Mouse (Mus musculus) cerebellum, adult 9-11 months (tissue): ENCODE results near the gene Nsf.
"Not testable (repeated sequence)": the region's sequence is repeated elsewhere in the genome, so short reads cannot be mapped to it uniquely, and the experiment has no call there.

Experiments used
- DNase-seq: peaks from one replicate; pipeline ENCODE4 v3.0.0; 2022

Gene Nsf

GRCm38 (mm10) chr11:103890337-103891186 lies 63.3 kb downstream of the Nsf start:
- no peak for DNase-seq

GRCm38 (mm10) chr11:103887724-103888410 lies 66.0 kb downstream of the Nsf start:
- DNase-seq: no peak

GRCm38 (mm10) chr11:103884749-103885383 lies 69.0 kb downstream of the Nsf start:
- no peak for DNase-seq

- no peak for DNase-seq
Observed at GRCm38 (mm10) chr11:103883793-103884192, 70.1 kb downstream of the Nsf start.

- DNase-seq: not testable (repeated sequence)
Observed at GRCm38 (mm10) chr11:103879476-103879875, 74.4 kb downstream of the Nsf start.

- DNase-seq: no peak
Observed at GRCm38 (mm10) chr11:103878441-103878840, 75.4 kb downstream of the Nsf start.

- no peak for DNase-seq
Observed at GRCm38 (mm10) chr11:103870352-103870751, 83.5 kb downstream of the Nsf start.

- DNase-seq: no peak
Observed at GRCm38 (mm10) chr11:103867702-103868101, 86.2 kb downstream of the Nsf start.

GRCm38 (mm10) chr11:103865346-103865745 lies 88.5 kb downstream of the Nsf start:
- no peak for DNase-seq

GRCm38 (mm10) chr11:103864486-103864885 lies 89.4 kb downstream of the Nsf start:
- no peak for DNase-seq

- no peak for DNase-seq
Observed at GRCm38 (mm10) chr11:103862951-103863350, 90.9 kb downstream of the Nsf start.

- DNase-seq: no peak
Observed at GRCm38 (mm10) chr11:103859933-103860610, 93.8 kb downstream of the Nsf start.

GRCm38 (mm10) chr11:103858760-103859159 lies 95.1 kb downstream of the Nsf start:
- DNase-seq: no peak

GRCm38 (mm10) chr11:103856641-103857040 lies 97.2 kb downstream of the Nsf start:
- DNase-seq: no peak

GRCm38 (mm10) chr11:103854294-103854693 lies 99.6 kb downstream of the Nsf start:
- DNase-seq: no peak

- no peak for DNase-seq
Observed at GRCm38 (mm10) chr11:103853284-103853920, 100.5 kb downstream of the Nsf start.

GRCm38 (mm10) chr11:103852590-103853283 lies 101.1 kb downstream of the Nsf start:
- DNase-seq: no peak

GRCm38 (mm10) chr11:103848287-103848686 lies 105.6 kb downstream of the Nsf start:
- DNase-seq: no peak

GRCm38 (mm10) chr11:103840834-103841233 lies 113.0 kb downstream of the Nsf start:
- peak; percentile 31 for DNase-seq

- no peak for DNase-seq
Observed at GRCm38 (mm10) chr11:103838955-103839354, 114.9 kb downstream of the Nsf start.

- DNase-seq: no peak
Observed at GRCm38 (mm10) chr11:103832331-103832730, 121.5 kb downstream of the Nsf start.

GRCm38 (mm10) chr11:103831766-103832165 lies 122.1 kb downstream of the Nsf start:
- no peak for DNase-seq
